Mouse (Mus musculus): ENCODE results near the gene Grk5.

- no peak for TF ChIP-seq CTCF (IDR thresholded peaks at IDR 0.05; ENCODE audit: low read depth, low read length)
- no peak for TF ChIP-seq POLR2A (IDR thresholded peaks at IDR 0.05; ENCODE audit: borderline replicate concordance, low read depth, low read length)
Observed at GRCm38 (mm10) chr19:60915862-60916261, 26.3 kb downstream of the Grk5 start.

All from bone marrow macrophage, adult 2 months (primary cell).